Mouse (Mus musculus) bone marrow, adult 2 months (tissue): ENCODE measurements around the gene Timm10.

Experiments
- CTCF ChIP-seq: fragments of 200-500 bp; IDR thresholded peaks from 2 replicates; pipeline ENCODE4 v1.5.1; 2011; ENCODE audit warnings: low read length, control low read depth; ENCODE audit not compliant: control insufficient read depth, insufficient read depth
- POLR2A ChIP-seq: fragments of 200-500 bp; IDR thresholded peaks from 2 replicates; pipeline ENCODE4 v1.6.1; 2011; ENCODE audit warnings: low read depth, mild to moderate bottlenecking, control low read depth, low read length, borderline replicate concordance; ENCODE audit not compliant: control insufficient read depth

DNA sequence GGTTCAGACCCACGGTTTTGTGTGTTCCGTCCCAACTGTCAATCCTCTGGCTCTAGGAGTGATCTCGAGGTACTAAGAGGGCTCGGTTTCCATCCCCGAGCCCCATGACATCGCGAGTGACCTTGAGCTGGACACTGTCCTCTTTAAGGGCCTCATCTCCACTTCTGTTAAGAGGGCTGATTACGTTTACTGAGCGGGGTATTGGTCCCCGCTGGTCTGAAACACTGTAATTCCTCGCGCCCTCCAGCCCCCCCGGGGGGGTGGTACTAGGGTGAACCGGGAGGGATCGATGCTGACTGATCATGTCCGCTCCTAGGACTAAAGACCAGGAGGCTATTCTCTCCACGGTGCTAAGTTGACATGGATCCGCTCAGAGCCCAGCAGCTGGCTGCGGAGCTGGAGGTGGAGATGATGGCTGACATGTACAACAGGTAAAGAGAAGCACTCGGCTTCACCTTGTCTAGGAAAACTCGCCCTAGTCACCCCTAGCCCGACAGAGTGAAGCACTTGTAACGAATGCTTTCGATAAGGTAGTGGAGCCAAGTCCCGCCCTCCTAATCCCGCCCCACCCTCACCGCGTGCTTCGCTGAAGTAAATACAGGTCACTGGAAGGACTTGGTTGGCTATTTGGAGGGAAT, 605 bp downstream of the Timm10 start:
- TF ChIP-seq CTCF (no peak), POLR2A (no peak)
